Mouse (Mus musculus): ENCODE data around the gene Mrpl11.
"Not testable (repeated sequence)": the region's sequence is repeated elsewhere in the genome, so short reads cannot be mapped to it uniquely, and the experiment has no call there.

The Mrpl11 gene

GRCm38 (mm10) chr19:4961928-4962601, at the start of gene Mrpl11:
TSS of gene Mrpl11 (plus strand) at chr19:4962147.
- peak; percentile 81 for DNase-seq

DNA sequence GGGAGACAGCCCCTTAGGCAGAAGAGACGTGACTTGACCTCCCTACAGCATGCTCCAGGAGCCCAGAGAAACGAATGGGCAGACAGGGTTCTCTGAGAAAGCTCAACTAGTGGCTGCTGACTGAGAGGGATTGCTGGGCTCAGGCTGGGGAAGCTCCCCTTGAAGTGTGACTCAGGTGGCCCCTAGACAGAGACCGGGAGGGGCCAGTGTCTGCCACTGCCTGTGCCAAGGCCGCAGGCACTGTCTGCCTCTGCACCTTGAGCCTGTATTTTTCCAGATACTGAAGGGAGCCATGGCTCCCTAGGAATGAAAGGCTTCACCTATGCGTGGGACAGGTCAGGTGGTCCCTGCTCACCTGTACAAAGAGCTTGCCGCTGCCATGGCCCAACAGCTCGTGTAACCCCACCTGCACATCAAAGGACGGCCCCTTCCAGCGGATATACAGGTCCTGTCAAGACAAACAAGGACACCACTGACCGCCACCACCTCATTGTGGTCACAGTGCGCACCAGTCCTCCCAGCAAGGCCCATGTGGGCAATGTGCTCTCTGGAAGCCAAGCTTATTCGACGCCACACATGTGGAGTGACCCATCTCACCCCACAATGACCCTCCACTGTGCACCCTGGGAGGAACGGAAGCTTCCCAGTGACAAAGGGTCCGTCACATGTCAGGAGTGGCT, 45.9 kb upstream of the Mrpl11 start:
- DNase-seq, result no peak

DNA sequence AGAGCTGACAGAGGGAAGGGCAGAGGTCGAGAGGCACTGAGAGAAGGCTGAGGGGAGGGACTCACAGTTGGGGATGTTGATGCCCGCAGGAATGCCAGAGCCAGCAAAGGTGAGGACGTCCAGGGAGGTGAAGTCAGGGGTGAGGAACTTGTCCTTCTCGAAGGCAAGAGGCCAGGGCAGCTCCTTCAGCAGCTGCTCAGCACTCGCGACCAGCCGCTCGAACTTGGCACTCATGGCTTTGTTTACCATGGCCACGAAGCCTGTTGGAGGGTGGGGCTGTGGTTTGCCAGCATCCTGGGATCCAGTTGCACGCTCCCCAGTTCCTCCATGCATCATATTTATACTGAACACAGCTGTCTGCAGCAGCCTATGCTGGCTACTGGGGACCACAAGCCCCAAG, 45.1 kb upstream of the Mrpl11 start:
- DNase-seq, result no peak

DNA sequence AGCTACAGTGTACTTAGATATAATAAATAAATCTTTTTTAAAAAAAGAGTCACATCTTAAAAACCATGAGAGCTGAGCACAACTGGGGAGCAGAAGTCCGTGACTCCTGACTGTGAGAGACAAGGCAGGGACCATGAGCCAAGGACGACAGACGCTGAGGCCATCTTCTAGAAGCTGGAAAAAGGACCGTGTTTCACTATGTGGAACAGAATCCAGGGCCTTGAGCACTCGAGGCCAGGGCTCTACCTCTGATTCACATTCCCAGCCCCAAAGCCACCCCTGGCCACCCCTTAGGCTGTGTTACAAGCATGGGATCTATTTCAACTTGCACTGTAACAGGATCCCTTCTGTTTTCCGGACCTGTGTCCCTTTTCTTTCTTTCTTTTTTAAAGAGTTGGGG, 42.3 kb upstream of the Mrpl11 start:
- DNase-seq, result no peak

DNA sequence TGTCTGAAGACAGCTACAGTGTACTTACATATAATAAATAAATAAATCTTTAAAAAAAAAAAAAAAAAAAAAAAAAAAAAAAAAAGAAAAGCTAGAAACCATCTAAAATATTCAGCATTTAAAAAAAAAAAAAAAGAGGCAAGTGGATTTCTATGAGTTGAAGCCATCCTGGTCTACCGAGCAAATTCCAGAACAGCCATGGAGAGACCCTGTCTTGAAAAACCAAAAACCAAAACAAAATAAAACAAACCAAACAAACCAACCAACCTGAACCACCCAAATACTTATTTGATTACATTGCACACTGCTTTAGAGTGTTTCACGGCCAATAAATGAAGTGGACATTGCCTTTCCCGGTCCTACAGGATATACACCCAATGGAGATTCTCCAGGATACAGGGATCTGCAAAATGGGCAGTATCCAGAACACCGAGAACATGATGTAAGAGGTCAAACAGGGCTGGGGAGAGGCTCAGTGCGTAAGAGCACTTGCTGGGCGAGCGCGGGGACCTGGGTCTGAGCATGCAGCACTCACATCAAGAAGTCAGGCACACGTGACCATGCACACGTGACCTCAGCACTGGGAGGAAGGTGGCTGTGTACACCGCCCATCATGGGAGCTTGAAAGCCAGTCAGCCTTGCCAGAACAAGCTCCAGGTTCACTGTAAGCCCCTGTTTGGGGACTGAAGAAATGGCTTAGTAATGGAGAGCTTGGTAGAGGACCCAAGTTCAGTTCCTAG, 36.7 kb upstream of the Mrpl11 start:
- DNase-seq, result no peak

- peak; percentile 99 for DNase-seq
Measured at GRCm38 (mm10) chr19:4927904-4928531, 33.9 kb upstream of the Mrpl11 start, which contains the start of gene Dpp3. TSS of gene Dpp3 (minus strand) at chr19:4928287.

DNA sequence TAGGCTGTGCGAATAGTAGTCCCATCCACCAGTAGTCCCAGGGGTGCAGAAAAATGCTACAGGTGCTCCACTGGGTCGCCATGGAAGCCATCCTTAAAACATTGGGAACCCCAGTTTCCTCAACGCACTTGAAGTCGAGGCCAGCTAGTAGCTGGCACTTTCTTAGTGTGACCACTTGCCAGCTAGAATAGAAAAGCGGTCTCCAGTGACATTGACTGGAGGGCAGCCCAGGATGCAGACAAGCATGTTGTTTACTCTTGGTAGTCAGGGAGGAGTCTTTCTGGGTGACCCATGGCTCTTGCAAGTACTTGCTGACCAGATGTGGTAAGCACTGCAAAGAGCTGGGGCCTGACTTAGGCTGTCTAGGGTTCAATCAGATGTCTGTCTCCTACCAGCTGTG, 33.2 kb upstream of the Mrpl11 start:
- no peak for DNase-seq

DNA sequence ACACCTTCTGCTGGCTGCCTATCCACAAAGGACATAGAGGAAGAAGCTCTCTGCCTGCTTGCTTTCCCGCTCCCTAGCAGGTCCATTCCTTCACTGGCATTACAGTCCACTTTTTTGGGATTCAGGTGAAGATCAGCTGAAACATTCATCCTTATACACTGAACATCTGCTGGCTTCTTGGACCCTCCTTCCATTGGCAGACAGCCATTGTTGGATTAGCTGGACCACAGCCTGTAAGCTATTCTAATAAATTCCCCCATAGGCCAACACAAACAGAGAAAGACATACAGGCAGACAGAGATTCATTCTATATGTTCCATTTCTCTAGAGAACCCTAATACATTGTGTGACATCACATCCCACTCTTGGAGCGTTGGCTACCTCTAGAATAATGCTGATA, 25.1 kb upstream of the Mrpl11 start:
- DNase-seq, result no peak

DNA sequence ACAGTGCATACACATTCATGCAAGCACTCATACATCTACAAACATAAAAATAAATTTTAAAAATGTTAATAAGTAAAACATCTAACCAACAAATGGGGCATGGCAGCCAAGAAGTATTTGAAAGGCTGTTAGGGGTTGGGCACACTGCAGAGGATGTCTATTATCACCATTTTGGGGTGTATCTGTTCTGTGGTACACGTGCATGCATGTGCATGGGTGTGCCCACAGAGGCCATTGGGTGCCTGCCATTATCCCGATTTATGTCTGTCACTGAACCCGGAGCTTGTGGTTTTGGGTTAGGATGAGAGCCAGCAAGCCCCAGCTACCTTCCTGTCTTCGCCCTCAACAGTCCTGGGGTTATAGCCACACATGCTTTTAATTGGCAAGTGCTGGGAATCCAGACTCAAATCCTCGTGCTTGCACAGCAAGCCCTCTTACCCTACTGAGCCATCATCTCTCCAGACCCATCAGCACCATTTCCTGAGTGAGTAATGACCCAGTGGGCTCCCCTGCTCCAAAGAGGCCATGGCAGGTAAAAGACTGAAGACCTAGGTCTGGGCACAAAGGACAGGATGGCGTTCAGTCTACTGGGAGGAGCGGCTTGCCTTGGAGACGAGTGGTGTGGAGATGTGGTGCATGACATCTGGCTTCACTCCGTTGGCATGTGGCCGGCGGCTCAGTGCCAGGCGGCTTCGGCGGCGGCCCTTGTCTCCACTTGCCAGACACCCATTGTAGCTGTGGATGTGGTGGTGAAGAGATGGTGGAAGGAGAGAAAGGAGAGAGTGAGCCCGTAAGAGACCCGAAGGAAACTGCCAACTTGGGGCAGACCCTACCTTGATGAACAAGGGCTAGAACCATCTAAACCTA, 24.3 kb upstream of the Mrpl11 start:
- DNase-seq, result no peak

- DNase-seq, result peak; percentile 83
Measured at GRCm38 (mm10) chr19:4942551-4943252, 19.2 kb upstream of the Mrpl11 start, which contains the start of gene Peli3. TSS of gene Peli3 (minus strand) at chr19:4943127.

GRCm38 (mm10) chr19:4943253-4943588, 18.7 kb upstream of the Mrpl11 start:
- DNase-seq, result no peak

DNA sequence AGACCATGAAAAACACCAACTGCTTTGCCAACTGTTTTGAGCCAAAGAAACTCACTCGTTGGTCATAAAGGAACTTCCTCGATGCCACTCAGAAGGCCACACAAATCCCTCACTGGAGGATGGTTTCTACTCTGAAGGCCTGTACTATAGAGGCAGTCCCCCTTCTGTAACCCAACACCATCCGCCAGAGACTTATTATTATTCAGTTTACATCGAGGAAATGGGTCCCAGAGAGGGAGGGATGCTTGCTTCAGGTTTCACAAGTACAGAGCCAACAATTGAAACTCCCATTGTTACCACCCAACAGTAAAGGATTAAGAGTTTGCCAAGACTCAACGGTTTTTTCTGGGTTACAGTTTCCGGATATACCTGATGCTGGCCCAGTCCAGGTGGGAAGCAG, 16.4 kb upstream of the Mrpl11 start:
- no peak for DNase-seq

GRCm38 (mm10) chr19:4948641-4949040, 13.3 kb upstream of the Mrpl11 start:
- DNase-seq, result not testable (repeated sequence)

GRCm38 (mm10) chr19:4968236-4968635, 6.3 kb downstream of the Mrpl11 start:
- DNase-seq, result no peak

DNA sequence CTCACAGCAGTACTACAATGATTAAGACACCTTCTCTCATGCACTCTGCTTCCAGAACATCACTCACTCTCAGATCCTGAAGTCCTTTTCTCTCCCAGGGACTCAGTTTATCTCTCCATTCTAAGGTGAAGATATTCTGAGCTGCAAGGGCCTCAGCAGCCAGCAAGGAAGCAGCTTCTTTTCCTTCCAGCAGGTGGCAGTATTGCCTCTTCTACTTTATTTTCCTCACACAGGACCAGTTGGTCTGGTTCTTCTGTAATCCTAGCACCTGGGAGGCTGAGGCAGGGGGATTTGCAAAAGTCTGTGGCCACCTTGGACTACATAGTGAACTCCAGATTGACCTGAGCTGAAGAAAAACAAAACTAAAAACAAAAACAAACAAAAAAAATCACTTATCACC, 19.8 kb downstream of the Mrpl11 start:
- no peak for DNase-seq

DNA sequence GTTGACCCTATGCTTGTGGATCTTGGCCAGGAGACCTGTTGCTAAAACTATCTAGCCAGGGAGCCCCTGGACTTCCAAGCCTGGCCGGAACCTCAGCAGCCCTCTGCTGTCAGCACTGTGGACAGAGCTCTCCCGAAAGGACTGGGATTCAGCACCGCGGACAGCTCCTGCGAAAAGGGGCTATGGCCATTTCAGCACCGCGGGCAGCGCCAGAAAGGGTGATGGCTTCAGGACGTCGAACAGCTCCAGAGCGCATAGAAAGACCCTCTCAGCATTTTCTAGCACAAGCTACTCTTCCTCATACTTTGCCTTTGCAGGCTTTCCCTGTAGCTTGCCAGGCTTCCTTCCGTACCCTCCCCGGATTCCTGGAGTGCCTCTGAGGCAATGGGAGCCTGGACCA, 27.1 kb downstream of the Mrpl11 start:
- peak; percentile 81 for DNase-seq

DNA sequence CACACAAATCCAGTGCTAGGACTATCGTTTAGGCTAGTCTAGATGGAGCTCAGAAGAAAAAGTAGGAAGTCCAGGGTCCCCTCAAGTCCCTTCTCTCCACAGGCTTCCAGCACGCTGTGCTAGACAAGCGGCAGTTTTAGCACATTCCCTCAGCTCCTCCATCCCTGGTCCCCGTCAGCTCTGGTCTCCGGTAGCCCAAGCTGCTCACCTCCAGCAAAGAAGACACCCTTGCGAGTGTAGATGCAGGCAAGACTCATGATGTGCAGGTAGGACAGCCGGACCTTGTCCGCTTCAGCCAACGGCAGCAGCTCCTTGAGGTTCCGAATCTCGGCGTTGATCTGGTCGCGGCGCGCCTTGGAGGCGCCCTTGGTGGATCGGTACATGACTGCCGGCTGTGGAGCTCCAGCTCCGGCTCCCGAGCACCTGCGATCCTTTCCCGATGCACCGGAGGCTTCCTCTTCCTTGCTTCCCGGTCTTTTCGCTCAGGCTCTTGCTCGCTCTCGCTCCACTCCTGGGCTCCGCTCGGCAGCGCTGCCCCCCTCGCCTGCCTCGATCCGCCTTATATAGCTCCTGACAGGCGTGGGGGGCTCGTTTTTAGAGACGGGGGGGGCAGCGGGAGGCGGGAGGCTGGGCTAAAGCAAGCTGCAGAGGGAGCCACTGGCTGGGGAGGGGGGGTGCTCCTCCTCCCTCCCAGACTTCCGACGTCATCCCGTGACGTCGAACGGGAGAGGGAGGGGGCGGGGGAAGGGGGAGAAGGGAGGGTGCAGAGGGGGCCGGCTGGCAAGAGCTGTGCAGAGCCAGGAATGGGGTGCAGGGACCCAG, 27.7 kb downstream of the Mrpl11 start:
- DNase-seq, result peak; percentile 81

DNA sequence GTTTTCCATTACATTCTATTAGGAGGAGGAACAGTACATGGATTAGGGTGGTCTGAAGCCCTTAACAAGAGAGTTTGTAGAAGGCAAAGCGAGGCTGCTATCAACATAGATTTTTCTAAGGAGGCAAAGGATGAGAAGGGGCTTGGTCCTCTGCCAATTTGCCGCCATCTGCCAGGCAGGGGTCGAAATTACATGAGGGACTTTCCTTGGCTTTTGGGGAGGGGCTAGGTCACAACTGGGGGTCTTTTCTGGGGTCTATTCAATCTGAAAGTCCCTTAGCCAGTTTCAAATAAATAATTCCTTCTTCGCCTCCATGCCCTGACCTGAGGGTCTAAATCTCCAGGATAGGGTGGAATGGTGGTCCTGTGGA, 28.3 kb downstream of the Mrpl11 start, which contains the start of gene Npas4:
Gene Npas4, minus strand, starts transcription at position 61 of the 370 bp plus-strand sequence.
- DNase-seq, result no peak

GRCm38 (mm10) chr19:4990716-4991115, 28.8 kb downstream of the Mrpl11 start:
- peak; percentile 60 for DNase-seq

- DNase-seq, result no peak
Measured at GRCm38 (mm10) chr19:4992371-4992770, 30.4 kb downstream of the Mrpl11 start.

DNA sequence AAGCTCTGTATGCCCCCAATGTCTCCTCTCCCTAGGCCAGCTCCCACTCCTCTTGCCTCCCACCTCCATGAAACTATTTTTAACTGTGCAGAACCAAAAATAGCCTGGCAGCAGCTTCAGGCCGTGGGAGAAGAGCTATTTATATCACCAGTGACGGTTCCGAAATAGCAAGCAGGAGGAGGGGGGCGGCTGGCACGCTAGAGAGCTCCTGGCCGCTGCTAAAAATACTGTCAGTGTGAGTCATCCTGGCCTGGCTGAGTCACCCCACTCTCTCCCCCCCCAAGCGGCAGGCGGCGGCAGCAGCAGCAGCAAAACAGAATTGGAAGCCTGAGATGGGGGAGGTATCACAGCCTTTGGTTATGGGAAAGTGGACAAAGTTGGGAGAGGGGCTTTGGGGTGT, 31.0 kb downstream of the Mrpl11 start:
- peak; percentile 81 for DNase-seq
